Mouse (Mus musculus): Measurements from ENCODE around the gene Slc25a39.
"Not testable (repeated sequence)": the region's sequence is repeated elsewhere in the genome, so short reads cannot be mapped to it uniquely, and the experiment has no call there.

Gene Slc25a39

DNA sequence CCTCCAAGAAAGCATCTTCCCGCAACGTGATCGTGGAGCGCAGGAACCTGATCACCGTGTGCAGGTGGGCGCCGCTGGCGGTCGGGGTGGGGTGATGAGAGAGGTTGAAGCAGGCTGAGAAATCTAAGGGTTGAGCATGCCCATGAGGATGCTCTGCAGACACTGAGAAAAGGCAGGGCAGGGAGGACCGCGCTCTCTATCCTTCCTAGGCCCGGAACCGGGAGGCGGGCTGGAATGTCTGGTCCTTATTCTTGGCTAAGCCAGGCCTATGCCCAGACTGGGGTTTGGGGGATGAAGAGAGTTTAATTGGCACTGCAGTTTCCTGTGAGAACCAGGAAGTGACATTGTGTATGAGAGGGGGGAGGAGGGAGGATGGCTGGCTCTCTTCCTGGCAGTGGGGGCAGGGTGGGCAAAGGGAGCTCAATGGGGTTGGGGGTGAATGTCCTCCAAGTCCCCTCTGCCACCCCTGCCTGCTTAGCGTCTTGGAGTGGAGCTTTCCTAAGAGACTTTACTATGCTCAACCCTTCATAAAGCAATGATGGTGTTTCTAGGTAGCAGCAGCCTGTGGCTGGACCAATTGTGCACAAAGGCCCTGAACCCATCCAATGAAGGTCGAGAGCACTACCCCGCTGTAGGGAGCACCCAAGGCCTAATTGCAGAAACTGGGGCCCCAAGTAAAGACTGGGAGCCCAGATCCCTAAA is 13.9 kb downstream of the Slc25a39 start:
- DNase-seq: no peak

DNA sequence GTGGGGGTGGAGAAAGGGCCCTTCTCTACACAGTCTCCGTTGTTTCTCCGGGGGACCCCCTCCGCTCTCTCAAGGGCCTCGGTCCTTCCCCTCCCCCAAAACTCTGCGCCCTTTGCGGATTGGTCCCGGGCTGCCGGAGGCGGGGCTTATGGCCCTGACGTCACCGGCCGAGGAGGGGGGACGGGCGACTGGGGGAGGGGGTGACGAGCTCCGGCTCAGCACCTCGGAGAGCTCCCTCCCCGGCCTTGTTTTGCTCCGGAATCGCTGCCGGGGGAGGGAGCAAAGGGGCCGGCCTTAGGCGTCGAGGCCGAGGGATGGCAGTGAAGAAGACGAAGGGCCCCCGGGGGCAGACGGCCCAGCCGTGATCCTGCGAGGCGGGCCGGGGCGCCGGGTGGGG is 14.5 kb downstream of the Slc25a39 start, which contains the start of gene Rundc3a:
Gene Rundc3a, plus strand, starts transcription at position 166 of the 397 bp plus-strand sequence.
- peak; percentile 75 for DNase-seq

- DNase-seq: no peak
Measured at GRCm38 (mm10) chr11:102392441-102393237, 15.1 kb downstream of the Slc25a39 start.

DNA sequence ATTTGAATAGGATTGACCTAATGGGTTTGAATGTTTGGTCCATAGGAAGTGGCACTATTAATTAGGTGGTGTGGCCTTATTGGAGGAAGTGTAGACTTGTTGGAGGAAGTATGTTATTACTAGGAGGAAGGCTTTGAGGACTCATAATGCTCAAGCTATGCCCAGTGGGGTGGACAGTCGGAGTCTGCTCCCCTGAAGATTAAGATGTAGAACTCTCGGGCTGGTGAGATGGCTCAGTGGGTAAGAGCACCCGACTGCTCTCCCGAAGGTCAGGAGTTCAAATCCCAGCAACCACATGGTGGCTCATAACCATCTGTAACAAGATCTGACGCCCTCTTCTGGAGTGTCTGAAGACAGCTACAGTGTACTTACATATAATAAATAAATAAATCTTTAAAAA is 18.3 kb downstream of the Slc25a39 start:
- DNase-seq: not testable (repeated sequence)

- no peak for DNase-seq
Measured at GRCm38 (mm10) chr11:102386121-102386520, 21.6 kb downstream of the Slc25a39 start.

GRCm38 (mm10) chr11:102385075-102385474 is 22.7 kb downstream of the Slc25a39 start:
- DNase-seq: no peak

GRCm38 (mm10) chr11:102384418-102384817 is 23.3 kb downstream of the Slc25a39 start:
- no peak for DNase-seq

GRCm38 (mm10) chr11:102383365-102384136 is 24.2 kb downstream of the Slc25a39 start:
- no peak for DNase-seq

DNA sequence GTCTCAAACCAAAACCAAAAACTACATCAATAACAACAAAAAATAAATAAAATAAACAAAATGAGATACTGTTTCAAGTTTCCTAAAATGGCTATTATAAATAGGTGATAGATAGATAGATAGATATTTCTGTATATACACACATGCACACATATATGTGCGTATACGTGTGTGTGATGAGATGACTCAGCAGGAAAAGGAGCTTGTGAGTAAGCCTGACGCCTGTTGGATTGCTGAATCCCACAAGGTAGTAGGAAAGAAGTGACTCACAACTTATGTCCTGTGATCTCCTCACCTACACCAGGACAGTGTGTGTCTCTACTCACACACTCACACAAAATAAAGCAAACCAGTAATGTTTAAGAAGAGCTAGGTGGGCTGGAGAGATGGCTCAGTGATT is 25.0 kb downstream of the Slc25a39 start:
- no peak for DNase-seq

GRCm38 (mm10) chr11:102381341-102382100 is 26.2 kb downstream of the Slc25a39 start:
- DNase-seq: no peak

- DNase-seq: no peak
Measured at GRCm38 (mm10) chr11:102380091-102380490, 27.7 kb downstream of the Slc25a39 start.

- no peak for DNase-seq
Measured at GRCm38 (mm10) chr11:102377186-102377585, 30.6 kb downstream of the Slc25a39 start.

- no peak for DNase-seq
Measured at GRCm38 (mm10) chr11:102376196-102376835, 31.4 kb downstream of the Slc25a39 start.

DNA sequence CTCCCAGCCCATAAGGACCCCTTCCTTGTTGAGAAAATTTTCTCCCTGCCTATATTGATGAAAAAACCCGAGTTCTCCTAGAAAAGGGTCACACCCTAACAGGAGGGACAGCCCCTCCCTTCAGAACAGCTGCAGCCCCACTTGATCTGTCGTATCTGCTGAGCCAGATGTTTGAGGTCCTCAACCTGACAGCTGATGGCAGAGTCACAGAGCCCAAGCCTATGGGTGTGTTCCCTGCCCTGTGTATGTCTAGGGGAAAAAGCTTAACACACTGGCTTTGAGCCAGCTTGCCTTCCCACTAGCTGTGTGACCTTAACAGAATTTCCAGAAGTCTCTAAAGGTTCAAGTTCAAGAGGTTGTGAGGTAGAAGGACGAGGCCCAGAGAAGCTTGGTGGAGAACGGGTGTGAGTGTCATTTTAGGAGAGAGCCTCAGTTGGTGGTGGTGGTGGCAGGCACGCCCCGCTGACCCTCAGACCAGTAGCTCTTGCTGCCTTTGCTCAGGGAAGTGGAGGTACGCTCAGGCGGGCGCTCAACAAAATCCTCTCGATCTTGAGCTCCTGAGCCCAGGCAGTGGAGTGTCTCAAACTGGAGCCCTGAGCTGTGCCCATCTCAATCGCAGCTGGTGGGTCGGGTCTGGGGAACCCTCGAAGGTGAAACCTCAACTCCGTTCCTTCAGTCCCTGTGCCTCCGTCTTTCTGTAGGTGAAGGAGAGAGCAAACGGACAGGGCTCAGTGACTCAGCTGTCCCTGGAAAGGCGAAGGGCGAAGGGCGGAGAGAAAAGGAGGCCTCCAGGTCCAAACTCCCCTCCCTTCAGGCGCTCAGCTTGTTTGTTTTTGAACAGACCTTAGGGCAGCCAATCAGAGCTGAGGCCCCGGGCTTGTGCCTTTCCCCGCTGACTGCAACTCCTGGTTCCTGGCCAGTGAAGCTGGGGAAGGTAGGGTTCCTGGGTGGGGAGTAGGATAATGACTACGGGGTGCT is 32.3 kb downstream of the Slc25a39 start:
- peak; percentile 78 for DNase-seq

DNA sequence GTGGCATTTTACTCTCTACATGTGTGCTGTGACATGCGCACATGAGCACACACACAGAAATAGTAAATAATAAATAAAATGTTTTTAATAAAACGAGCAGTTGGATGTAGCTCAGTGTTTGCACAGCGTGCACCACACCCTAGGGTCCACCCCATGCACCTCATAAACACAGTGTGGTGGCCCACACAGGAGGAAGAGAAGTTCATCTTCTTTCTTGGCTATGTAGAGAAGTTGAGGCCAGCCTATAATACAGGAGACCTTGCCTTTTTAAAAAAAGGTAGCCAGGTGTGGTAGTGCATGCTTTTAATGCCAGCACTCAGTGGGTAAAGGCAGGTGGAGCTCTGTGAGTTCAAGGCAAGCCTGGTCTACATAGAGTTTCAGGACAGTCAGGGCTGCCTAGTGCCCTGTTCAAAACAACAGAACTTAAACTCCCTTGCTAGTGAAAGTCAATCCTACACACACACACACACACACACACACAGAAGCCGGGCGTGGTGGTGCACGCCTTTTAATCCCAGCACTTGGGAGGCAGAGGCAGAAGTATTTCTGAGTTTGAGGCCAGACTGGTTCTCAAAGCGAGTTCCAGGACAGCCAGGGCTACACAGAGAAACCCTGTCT is 33.5 kb downstream of the Slc25a39 start:
- DNase-seq: no peak

- DNase-seq: no peak
Measured at GRCm38 (mm10) chr11:102373646-102374045, 34.1 kb downstream of the Slc25a39 start.

- DNase-seq: no peak
Measured at GRCm38 (mm10) chr11:102372936-102373335, 34.8 kb downstream of the Slc25a39 start.

GRCm38 (mm10) chr11:102371926-102372685 is 35.6 kb downstream of the Slc25a39 start:
- DNase-seq: peak; percentile 17

GRCm38 (mm10) chr11:102370285-102370684 is 37.5 kb downstream of the Slc25a39 start:
- DNase-seq: no peak

- peak; percentile 58 for DNase-seq
Measured at GRCm38 (mm10) chr11:102369263-102369662, 38.5 kb downstream of the Slc25a39 start.
